Mouse (Mus musculus) cerebellum, adult 11 months (tissue): ENCODE data around the gene Uqcrc2.

Experiments used
- DNase-seq: peaks from one replicate; pipeline ENCODE4 v3.0.0; 2022

Gene Uqcrc2

GRCm38 (mm10) chr7:120693831-120694375 lies 58.9 kb downstream of the Uqcrc2 start:
- no peak for DNase-seq

- no peak for DNase-seq
Measured at GRCm38 (mm10) chr7:120695196-120695595, 60.2 kb downstream of the Uqcrc2 start.

- DNase-seq = no peak
Measured at GRCm38 (mm10) chr7:120695641-120696040, 60.7 kb downstream of the Uqcrc2 start.

GRCm38 (mm10) chr7:120696331-120696730 lies 61.4 kb downstream of the Uqcrc2 start:
- DNase-seq = no peak

- no peak for DNase-seq
Measured at GRCm38 (mm10) chr7:120699586-120699985, 64.6 kb downstream of the Uqcrc2 start.

DNA sequence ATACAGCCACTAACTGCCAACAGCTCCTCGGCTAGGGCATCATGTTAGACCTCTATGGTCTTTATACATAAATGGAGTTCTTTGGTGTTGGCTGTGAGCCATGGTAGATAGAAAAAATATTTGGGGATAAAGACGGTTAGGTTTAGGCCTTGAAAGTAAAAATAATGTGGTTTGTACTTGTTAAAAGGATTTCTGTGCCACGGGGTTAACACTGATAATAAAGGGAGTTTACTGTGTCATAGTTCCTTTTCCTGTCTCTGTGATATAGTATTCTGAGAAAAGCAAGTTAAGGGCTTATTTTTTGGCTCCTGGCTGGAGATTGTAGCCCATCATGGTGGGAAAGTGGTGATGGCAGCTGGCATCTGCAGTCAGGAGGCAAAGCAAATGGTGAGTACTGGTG lies 68.9 kb downstream of the Uqcrc2 start:
- DNase-seq = no peak
